Mouse (Mus musculus) limb, embryonic 13.5 days (tissue): ENCODE results near the gene Prkca. TPM values are rescaled to one million over a fixed set of nuclear protein-coding genes. Genes with fewer than 3 reads are reported as not detected.

Experiments
- ATAC-seq: fragments of 200-750 bp; cut with Nextera tagmentation; 2 replicates; pipeline ENCODE4 v1.8.0; 2017; ENCODE audit warnings: low read depth, moderate number of reproducible peaks, moderate TSS enrichment; ENCODE audit not compliant: low FRiP score
- H3K27ac ChIP-seq: fragments of 300-500 bp; sonication (generic); 2 replicates; pipeline ENCODE4 v1.5.1; 2015; ENCODE audit warnings: inconsistent platforms, mild to moderate bottlenecking, moderate library complexity
- H3K27me3 ChIP-seq: fragments of 300-500 bp; sonication (generic); 2 replicates; pipeline ENCODE4 v1.6.1; 2015; ENCODE audit warnings: mild to moderate bottlenecking, inconsistent platforms
- H3K36me3 ChIP-seq: fragments of 300-500 bp; sonication (generic); 2 replicates; pipeline ENCODE4 v1.6.1; 2015; ENCODE audit warnings: inconsistent platforms, mild to moderate bottlenecking, moderate library complexity
- H3K4me1 ChIP-seq: fragments of 300-500 bp; sonication (generic); 2 replicates; pipeline ENCODE4 v1.6.1; 2015; ENCODE audit warnings: inconsistent platforms
- H3K4me2 ChIP-seq: fragments of 300-500 bp; sonication (generic); replicated peaks from 2 replicates; pipeline ENCODE4 v1.6.1; 2015; ENCODE audit warnings: inconsistent platforms, mild to moderate bottlenecking, moderate library complexity
- H3K4me3 ChIP-seq: fragments of 300-500 bp; sonication (generic); 2 replicates; pipeline ENCODE4 v1.5.1; 2015; ENCODE audit warnings: moderate library complexity, mild to moderate bottlenecking, inconsistent platforms
- H3K9ac ChIP-seq: fragments of 300-500 bp; sonication (generic); 2 replicates; pipeline ENCODE4 v1.6.1; 2015; ENCODE audit warnings: mild to moderate bottlenecking, inconsistent platforms
- H3K9me3 ChIP-seq: fragments of 300-500 bp; sonication (generic); 2 replicates; pipeline ENCODE4 v1.6.1; 2016; ENCODE audit warnings: inconsistent platforms
- WGBS: fragments of 180-500 bp; shearing (Covaris S2); methylation state at CpG from one replicate; pipeline ENCODE4 v1.1.7; 2015; 5-methylcytosine and 5-hydroxymethylcytosine counted together
- polyA plus RNA-seq: library from polyadenylated mRNA; unstranded; fragments of >200 nt; fragmentation: Nextera tagmentation; extraction: Ambion mirVana; gene quantifications from 2 replicates; pipeline ENCODE4 v1.2.1, GENCODE M21; 2015

Gene Prkca
- polyA plus RNA-seq, 1 experiment from 2014 or later, result 7.2 TPM

- Histone ChIP-seq H3K9ac (no peak overlapping the region), H3K27me3 (no peaks in the 10 kb centered on the region), H3K4me1 (peaks cover 12% of the 10 kb centered on the region), H3K36me3 (0 out of 2 replicates have a peak, but pooled peaks cover 4% of the 10 kb centered on the region), H3K4me3 (no peak overlapping the region), H3K27ac (no peak overlapping the region), H3K4me2 (no peak overlapping the region), H3K9me3 (peaks cover 7% of the 10 kb centered on the region; the same call in 1 of the 2 replicates)
- 96% methylated on average over 3 of the region's 3 CpGs for WGBS
- ATAC-seq, result no peak
These were observed 185.7 kb downstream of the Prkca start for GRCm38 (mm10) chr11:108158046-108158445.

- ATAC-seq, result no peak
- Histone ChIP-seq H3K9me3 (peaks cover 7% of the 10 kb centered on the region; the same call in 1 of the 2 replicates), H3K4me1 (peaks cover 21% of the 10 kb centered on the region), H3K27me3 (no peaks in the 10 kb centered on the region), H3K27ac (no peak overlapping the region), H3K4me2 (no peak overlapping the region), H3K4me3 (no peak overlapping the region), H3K36me3 (0 out of 2 replicates have a peak, but pooled peaks cover 4% of the 10 kb centered on the region), H3K9ac (no peak overlapping the region)
- WGBS, result 90% methylated on average over 5 of the region's 5 CpGs
These were observed 186.7 kb downstream of the Prkca start for GRCm38 (mm10) chr11:108157074-108157473.

- peaks cover 31% of the 10 kb centered on the region for H3K4me1 ChIP-seq
- 0 out of 2 replicates have a peak, but pooled peaks cover 4% of the 10 kb centered on the region for H3K36me3 ChIP-seq
- H3K27ac ChIP-seq, result no peak overlapping the region
- WGBS, result 69% methylated on average over 5 of the region's 5 CpGs
- H3K4me2 ChIP-seq, result no peak overlapping the region
- no peak overlapping the region for H3K9ac ChIP-seq
- peaks cover 7% of the 10 kb centered on the region; the same call in 1 of the 2 replicates for H3K9me3 ChIP-seq
- no peak overlapping the region for H3K4me3 ChIP-seq
- no peaks in the 10 kb centered on the region for H3K27me3 ChIP-seq
- ATAC-seq, result no peak
These were observed 187.6 kb downstream of the Prkca start for GRCm38 (mm10) chr11:108156107-108156506.

- peaks cover 41% of the 10 kb centered on the region for H3K4me1 ChIP-seq
- H3K4me3 ChIP-seq, result no peak overlapping the region
- H3K9ac ChIP-seq, result no peak overlapping the region
- no peaks in the 10 kb centered on the region for H3K27me3 ChIP-seq
- H3K27ac ChIP-seq, result no peak overlapping the region
- 94% methylated on average over 8 of the region's 8 CpGs for WGBS
- H3K9me3 ChIP-seq, result peaks cover 7% of the 10 kb centered on the region; the same call in 1 of the 2 replicates
- no peak overlapping the region for H3K4me2 ChIP-seq
- ATAC-seq, result no peak
- 0 out of 2 replicates have a peak, but pooled peaks cover 4% of the 10 kb centered on the region for H3K36me3 ChIP-seq
These were observed 188.6 kb downstream of the Prkca start for GRCm38 (mm10) chr11:108155088-108155580.

GRCm38 (mm10) chr11:108153997-108154841 lies 189.5 kb downstream of the Prkca start:
- Histone ChIP-seq H3K9ac (no peak overlapping the region), H3K27ac (no peak overlapping the region), H3K36me3 (0 out of 2 replicates have a peak, but pooled peaks cover 4% of the 10 kb centered on the region), H3K27me3 (no peaks in the 10 kb centered on the region), H3K9me3 (peaks cover 7% of the 10 kb centered on the region; the same call in 1 of the 2 replicates), H3K4me2 (no peak overlapping the region), H3K4me1 (peaks cover 44% of the 10 kb centered on the region), H3K4me3 (no peak overlapping the region)
- ATAC-seq, result no peak
- 89% methylated on average over 9 of the region's 9 CpGs for WGBS

- no peak overlapping the region for H3K9ac ChIP-seq
- WGBS, result 27% methylated on average over 4 of the region's 4 CpGs
- no peak overlapping the region for H3K4me3 ChIP-seq
- no peaks in the 10 kb centered on the region for H3K36me3 ChIP-seq
- H3K4me1 ChIP-seq, result peaks cover 58% of the 10 kb centered on the region
- ATAC-seq, result no peak
- H3K9me3 ChIP-seq, result no peaks in the 10 kb centered on the region
- H3K27me3 ChIP-seq, result no peaks in the 10 kb centered on the region
- H3K4me2 ChIP-seq, result no peak overlapping the region
- H3K27ac ChIP-seq, result no peak overlapping the region
These were observed 191.1 kb downstream of the Prkca start for GRCm38 (mm10) chr11:108152591-108152990.

GRCm38 (mm10) chr11:108150410-108150809 lies 193.3 kb downstream of the Prkca start:
- WGBS, result 43% methylated on average over 7 of the region's 7 CpGs
- no peaks in the 10 kb centered on the region for H3K36me3 ChIP-seq
- peaks cover 66% of the 10 kb centered on the region for H3K4me1 ChIP-seq
- no peaks in the 10 kb centered on the region for H3K9me3 ChIP-seq
- ATAC-seq, result 0 out of 2 replicates have a peak, but pooled peaks have one; percentile 19
- H3K4me2 ChIP-seq, result no peak overlapping the region
- no peak overlapping the region for H3K9ac ChIP-seq
- peak overlapping the region; percentile 67 for H3K27ac ChIP-seq
- no peaks in the 10 kb centered on the region for H3K27me3 ChIP-seq
- H3K4me3 ChIP-seq, result no peak overlapping the region

GRCm38 (mm10) chr11:108149187-108149586 lies 194.5 kb downstream of the Prkca start:
- Histone ChIP-seq H3K4me1 (peaks cover 65% of the 10 kb centered on the region), H3K4me2 (no peak overlapping the region), H3K9me3 (no peaks in the 10 kb centered on the region), H3K27me3 (no peaks in the 10 kb centered on the region), H3K36me3 (no peaks in the 10 kb centered on the region), H3K27ac (no peak overlapping the region), H3K4me3 (no peak overlapping the region), H3K9ac (no peak overlapping the region)
- no peak for ATAC-seq
- WGBS, result 72% methylated on average over 9 of the region's 9 CpGs

- no peak overlapping the region for H3K4me2 ChIP-seq
- peak overlapping the region; percentile 45; the same call in 1 of the 2 replicates for H3K27ac ChIP-seq
- H3K4me1 ChIP-seq, result peaks cover 58% of the 10 kb centered on the region
- ATAC-seq, result peak; percentile 68; the same call in 1 of the 2 replicates
- WGBS, result 19% methylated on average over 4 of the region's 4 CpGs
- H3K9me3 ChIP-seq, result no peaks in the 10 kb centered on the region
- H3K9ac ChIP-seq, result no peak overlapping the region
- no peaks in the 10 kb centered on the region for H3K27me3 ChIP-seq
- no peak overlapping the region for H3K4me3 ChIP-seq
- H3K36me3 ChIP-seq, result no peaks in the 10 kb centered on the region
These were observed 195.2 kb downstream of the Prkca start for GRCm38 (mm10) chr11:108148491-108148890.

- 79% methylated on average over 13 of the region's 13 CpGs for WGBS
- peaks cover 35% of the 10 kb centered on the region for H3K4me1 ChIP-seq
- no peak overlapping the region for H3K4me3 ChIP-seq
- no peaks in the 10 kb centered on the region for H3K9me3 ChIP-seq
- no peaks in the 10 kb centered on the region for H3K27me3 ChIP-seq
- ATAC-seq, result no peak
- no peak overlapping the region for H3K4me2 ChIP-seq
- no peak overlapping the region for H3K9ac ChIP-seq
- no peak overlapping the region for H3K27ac ChIP-seq
- H3K36me3 ChIP-seq, result no peaks in the 10 kb centered on the region
These were observed 197.8 kb downstream of the Prkca start for GRCm38 (mm10) chr11:108145752-108146496.

GRCm38 (mm10) chr11:108145128-108145527 lies 198.6 kb downstream of the Prkca start:
- H3K9ac ChIP-seq, result no peak overlapping the region
- H3K27ac ChIP-seq, result no peak overlapping the region
- H3K4me3 ChIP-seq, result no peak overlapping the region
- H3K4me2 ChIP-seq, result no peak overlapping the region
- H3K9me3 ChIP-seq, result no peaks in the 10 kb centered on the region
- ATAC-seq, result no peak
- peaks cover 30% of the 10 kb centered on the region for H3K4me1 ChIP-seq
- no peaks in the 10 kb centered on the region for H3K27me3 ChIP-seq
- no peaks in the 10 kb centered on the region for H3K36me3 ChIP-seq
- WGBS, result 71% methylated on average over 8 of the region's 8 CpGs

- H3K27me3 ChIP-seq, result no peaks in the 10 kb centered on the region
- ATAC-seq, result no peak
- WGBS, result 89% methylated on average over 2 of the region's 2 CpGs
- H3K4me2 ChIP-seq, result no peak overlapping the region
- H3K4me3 ChIP-seq, result no peak overlapping the region
- H3K9ac ChIP-seq, result no peak overlapping the region
- H3K9me3 ChIP-seq, result no peaks in the 10 kb centered on the region
- H3K27ac ChIP-seq, result no peak overlapping the region
- no peaks in the 10 kb centered on the region for H3K36me3 ChIP-seq
- H3K4me1 ChIP-seq, result peaks cover 22% of the 10 kb centered on the region
These were observed 200.0 kb downstream of the Prkca start for GRCm38 (mm10) chr11:108143739-108144138.
